Mouse (Mus musculus) large intestine, adult 2 months (tissue): ENCODE measurements around the gene Gm28035. TPM values are rescaled to one million over a fixed set of nuclear protein-coding genes. Genes with fewer than 3 reads are reported as not detected.

Experiments
- DNase-seq: peaks from one replicate; pipeline ENCODE4 v3.0.0-alpha.2; 2012; ENCODE audit warnings: low read depth, low spot score
- WGBS: fragments of 180-500 bp; shearing (Covaris S2); methylation state at CpG from one replicate; pipeline ENCODE4 v1.1.7; 2018; 5-methylcytosine and 5-hydroxymethylcytosine counted together
- polyA plus RNA-seq: library from polyadenylated mRNA; depleted of rRNA; stranded (reverse); fragments of >200 nt; gene quantifications from 2 replicates; pipeline ENCODE4 v1.2.3, GENCODE M21; 2012; rRNA removed

Gm28035 gene
- polyA plus RNA-seq, 1 experiment = 0.17 TPM

GRCm38 (mm10) chr2:30285416-30286181 is 45.2 kb downstream of the Gm28035 start:
- 9% methylated on average over 38 of the region's 38 CpGs for WGBS
- DNase-seq = no peak

- peak; percentile 87 for DNase-seq
- WGBS = under 1% methylated on average over 68 of the region's 68 CpGs
These were observed 46.0 kb downstream of the Gm28035 start, which contains the start of the genes Dolk and Nup188 for GRCm38 (mm10) chr2:30286192-30287026. Gene Dolk, minus strand, starts transcription at chr2:30286334. Gene Nup188, plus strand, starts transcription at chr2:30286397.

- no peak for DNase-seq
- WGBS = 1% methylated on average over 10 of the region's 10 CpGs
These were observed 46.6 kb downstream of the Gm28035 start for GRCm38 (mm10) chr2:30287027-30287373.

- WGBS = 67% methylated on average over 3 of the region's 3 CpGs
- no peak for DNase-seq
These were observed 59.2 kb downstream of the Gm28035 start for GRCm38 (mm10) chr2:30299525-30299924.

- DNase-seq = no peak
These were observed 59.6 kb downstream of the Gm28035 start for GRCm38 (mm10) chr2:30299966-30300365.

GRCm38 (mm10) chr2:30306087-30306486 is 65.7 kb downstream of the Gm28035 start:
- DNase-seq = no peak
- WGBS = 73% methylated on average over 7 of the region's 7 CpGs

More at GRCm38 (mm10) chr2:30299966-30300365, 59.6 kb downstream of the Gm28035 start:
- WGBS = 82% methylated on average over 5 of the region's 5 CpGs

- no peak for DNase-seq
- 67% methylated on average over 3 of the region's 3 CpGs for whole genome bisulfite sequencing
These were observed 69.0 kb downstream of the Gm28035 start for GRCm38 (mm10) chr2:30309351-30309750.

GRCm38 (mm10) chr2:30311481-30311880 is 71.1 kb downstream of the Gm28035 start:
- 91% methylated on average over 2 of the region's 2 CpGs for WGBS
- no peak for DNase-seq

GRCm38 (mm10) chr2:30316136-30316535 is 75.8 kb downstream of the Gm28035 start:
- 94% methylated on average over 4 of the region's 4 CpGs for WGBS
- DNase-seq = no peak

GRCm38 (mm10) chr2:30316955-30317354 is 76.6 kb downstream of the Gm28035 start:
- 90% methylated on average over 5 of the region's 5 CpGs for WGBS
- DNase-seq = no peak

GRCm38 (mm10) chr2:30319260-30319659 is 78.9 kb downstream of the Gm28035 start:
- WGBS = 41% methylated on average over 4 of the region's 4 CpGs
- peak; percentile 6 for DNase-seq

- 86% methylated on average over 7 of the region's 7 CpGs for WGBS
- no peak for DNase-seq
These were observed 82.7 kb downstream of the Gm28035 start for GRCm38 (mm10) chr2:30323111-30323510.

- DNase-seq = no peak
- WGBS = 94% methylated on average over 5 of the region's 5 CpGs
These were observed 84.9 kb downstream of the Gm28035 start for GRCm38 (mm10) chr2:30325296-30325695.

- 85% methylated on average over 7 of the region's 7 CpGs for WGBS
These were observed 86.9 kb downstream of the Gm28035 start for GRCm38 (mm10) chr2:30327276-30327675.

GRCm38 (mm10) chr2:30328791-30329190 is 88.4 kb downstream of the Gm28035 start:
- no peak for DNase-seq
- WGBS = 83% methylated on average over 3 of the region's 3 CpGs

More at GRCm38 (mm10) chr2:30327276-30327675, 86.9 kb downstream of the Gm28035 start:
- DNase-seq = no peak

Other genes with a start within 250 kb of the Gm28035 start
- 10.9 and 11.2 TPM in 2 replicates for gene Wdr34, start 191.7 kb upstream of the Gm28035 start, polyA plus RNA-seq
- 39.5 and 42.1 TPM in 2 replicates for gene Set, start 183.2 kb upstream of the Gm28035 start, polyA plus RNA-seq
- gene Pkn3, start 162.9 kb upstream of the Gm28035 start, polyA plus RNA-seq = 9.2 and 13.2 TPM in 2 replicates
- 93.5 and 106 TPM in 2 replicates for gene Zdhhc12, start 146.9 kb upstream of the Gm28035 start, polyA plus RNA-seq
- 22.8 and 34.4 TPM in 2 replicates for gene Zer1, start 116.0 kb upstream of the Gm28035 start, polyA plus RNA-seq
- 69.9 and 88.8 TPM in 2 replicates for gene Tbc1d13, start 106.8 kb upstream of the Gm28035 start, polyA plus RNA-seq
- 33.5 and 42.0 TPM in 2 replicates for gene Endog, start 69.1 kb upstream of the Gm28035 start, polyA plus RNA-seq
- gene Spout1, start 62.1 kb upstream of the Gm28035 start, polyA plus RNA-seq = 25.4 and 26.4 TPM in 2 replicates
- 19.6 and 53.2 TPM in 2 replicates for gene Kyat1, start 34.7 kb upstream of the Gm28035 start, polyA plus RNA-seq
- gene Lrrc8a, start 2.9 kb upstream of the Gm28035 start, polyA plus RNA-seq = 19.3 and 25.5 TPM in 2 replicates
- gene Phyhd1, start 25.6 kb downstream of the Gm28035 start, polyA plus RNA-seq = 8.0 and 9.5 TPM in 2 replicates
- not detected in 2 replicates for gene Gm28038, start 40.5 kb downstream of the Gm28035 start, polyA plus RNA-seq
- gene Dolk, start 45.8 kb downstream of the Gm28035 start, polyA plus RNA-seq = 16.9 and 21.0 TPM in 2 replicates
- gene Nup188, start 45.8 kb downstream of the Gm28035 start, polyA plus RNA-seq = 21.9 and 25.8 TPM in 2 replicates
- 108 and 138 TPM in 2 replicates for gene Sh3glb2, start 118.8 kb downstream of the Gm28035 start, polyA plus RNA-seq
- 27.7 and 46.6 TPM in 2 replicates for gene Miga2, start 123.7 kb downstream of the Gm28035 start, polyA plus RNA-seq
- gene Dolpp1, start 151.7 kb downstream of the Gm28035 start, polyA plus RNA-seq = 129 and 145 TPM in 2 replicates
- 45.4 and 98.7 TPM in 2 replicates for gene Crat, start 175.2 kb downstream of the Gm28035 start, polyA plus RNA-seq
- gene Ptpa, start 175.5 kb downstream of the Gm28035 start, polyA plus RNA-seq = 113 and 116 TPM in 2 replicates
- gene Ier5l, start 233.7 kb downstream of the Gm28035 start, polyA plus RNA-seq = 3.0 and 3.5 TPM in 2 replicates